Mouse (Mus musculus) stomach, embryonic 14.5 days (tissue): Measurements from ENCODE around the gene Amotl1. TPM values are rescaled to one million over a fixed set of nuclear protein-coding genes. Genes with fewer than 3 reads are reported as not detected.

ENCODE experiments used
- ATAC-seq: fragments of 200-750 bp; cut with Nextera tagmentation; 2 replicates; pipeline ENCODE4 v1.8.0; 2017; ENCODE audit warnings: low read depth, moderate TSS enrichment; ENCODE audit not compliant: insufficient number of reproducible peaks, insufficient read depth, low FRiP score
- H3K27ac ChIP-seq: fragments of 300-500 bp; sonication (generic); 2 replicates; pipeline ENCODE4 v1.5.1; 2014; ENCODE audit warnings: mild to moderate bottlenecking, low read length, moderate library complexity, mixed read lengths
- H3K27me3 ChIP-seq: fragments of 300-500 bp; sonication (generic); 2 replicates; pipeline ENCODE4 v1.6.1; 2014; ENCODE audit warnings: low read length, control low read depth, mixed read lengths; ENCODE audit not compliant: control insufficient read depth, insufficient read depth
- H3K36me3 ChIP-seq: fragments of 300-500 bp; sonication (generic); 2 replicates; pipeline ENCODE4 v1.6.1; 2014; ENCODE audit warnings: mild to moderate bottlenecking, control low read depth, low read length, moderate library complexity, mixed read lengths; ENCODE audit not compliant: control insufficient read depth, insufficient read depth
- H3K4me1 ChIP-seq: fragments of 300-500 bp; sonication (generic); 2 replicates; pipeline ENCODE4 v1.6.1; 2014; ENCODE audit warnings: low read length, control low read depth, mixed read lengths; ENCODE audit not compliant: control insufficient read depth, insufficient read depth
- H3K4me2 ChIP-seq: fragments of 300-500 bp; sonication (generic); replicated peaks from 2 replicates; pipeline ENCODE4 v1.6.1; 2014; ENCODE audit warnings: low read depth, low read length, control low read depth
- H3K4me3 ChIP-seq: fragments of 300-500 bp; sonication (generic); 2 replicates; pipeline ENCODE4 v1.5.1; 2014; ENCODE audit warnings: low read depth, low read length, control low read depth
- H3K9ac ChIP-seq: fragments of 300-500 bp; sonication (generic); replicated peaks from 2 replicates; pipeline ENCODE4 v1.6.1; 2014; ENCODE audit warnings: low read depth, mild to moderate bottlenecking, control low read depth, low read length, moderate library complexity, mixed read lengths
- H3K9me3 ChIP-seq: fragments of 300-500 bp; sonication (generic); 2 replicates; pipeline ENCODE4 v1.6.1; 2016; ENCODE audit warnings: low read depth, low read length, control low read depth; ENCODE audit not compliant: control insufficient read depth
- WGBS: fragments of 180-500 bp; shearing (Covaris S2); extraction: QIAGEN DNeasy Blood & Tissue Kit; methylation state at CpG from one replicate; pipeline ENCODE4 v1.1.7; 2014; 5-methylcytosine and 5-hydroxymethylcytosine counted together
- polyA plus RNA-seq: library from polyadenylated mRNA; unstranded; fragments of >200 nt; fragmentation: Nextera tagmentation; extraction: Ambion mirVana; gene quantifications from 2 replicates; pipeline ENCODE4 v1.2.1, GENCODE M21; 2014

The Amotl1 gene
- polyA plus RNA-seq, 1 experiment from 2014 or later, result 35.3 TPM

DNA sequence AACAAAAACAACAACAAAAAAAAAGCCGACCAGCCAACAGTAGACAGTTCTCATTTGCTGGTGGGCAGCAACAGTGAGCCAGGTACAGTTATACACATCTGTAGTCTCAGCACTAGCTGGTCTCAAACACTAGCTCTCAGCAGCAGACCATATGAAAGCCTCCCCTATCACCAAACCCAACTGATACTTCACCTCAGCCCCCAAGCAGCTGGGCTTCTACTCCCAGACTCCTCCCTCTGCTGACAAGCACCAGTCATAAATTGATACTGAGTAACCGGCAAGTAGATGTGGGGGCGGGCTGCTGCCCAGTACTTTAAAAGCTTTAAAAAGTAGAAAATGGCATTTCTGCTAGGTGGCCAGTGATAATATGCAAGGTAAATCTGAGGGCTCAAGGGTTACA, 22.0 kb downstream of the Amotl1 start:
- Histone ChIP-seq H3K9ac (no peak overlapping the region), H3K4me3 (no peak overlapping the region), H3K27ac (no peak overlapping the region), H3K27me3 (no peaks in the 10 kb centered on the region), H3K36me3 (no peaks in the 10 kb centered on the region), H3K9me3 (no peaks in the 10 kb centered on the region), H3K4me2 (no peak overlapping the region), H3K4me1 (peaks cover 8% of the 10 kb centered on the region; the same call in 1 of the 2 replicates)
- ATAC-seq, result no peak
- WGBS, result 34% methylated on average over 3 of the region's 3 CpGs

DNA sequence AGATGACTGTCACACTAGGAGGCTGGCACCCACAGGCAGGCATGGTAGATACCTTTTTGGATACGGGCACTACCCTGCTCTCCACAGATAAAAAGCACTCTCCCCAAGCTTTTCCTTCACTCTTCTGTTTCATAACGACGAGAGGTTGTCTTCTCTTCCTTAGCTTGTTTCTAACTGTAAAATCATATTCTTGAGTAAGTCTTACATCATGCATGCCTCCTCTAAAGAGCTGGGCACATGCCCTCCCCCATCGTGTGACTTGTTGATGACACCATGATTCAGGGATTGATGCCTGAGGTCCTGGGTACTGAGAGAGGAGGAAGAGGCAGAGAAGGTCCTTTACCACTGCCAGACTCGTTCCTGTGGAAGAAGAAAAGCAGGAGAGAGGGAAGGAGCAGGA, 24.7 kb downstream of the Amotl1 start:
- WGBS, result 80% methylated on average over 5 of the region's 5 CpGs
- no peaks in the 10 kb centered on the region for H3K36me3 ChIP-seq
- H3K27ac ChIP-seq, result no peak overlapping the region
- no peak overlapping the region for H3K4me3 ChIP-seq
- peaks cover 8% of the 10 kb centered on the region; the same call in 1 of the 2 replicates for H3K4me1 ChIP-seq
- no peak overlapping the region for H3K4me2 ChIP-seq
- ATAC-seq, result no peak
- no peaks in the 10 kb centered on the region for H3K9me3 ChIP-seq
- H3K9ac ChIP-seq, result no peak overlapping the region
- H3K27me3 ChIP-seq, result no peaks in the 10 kb centered on the region

- no peaks in the 10 kb centered on the region for H3K27me3 ChIP-seq
- WGBS, result 12% methylated on average over 31 of the region's 33 CpGs
- peak overlapping the region; percentile 84 for H3K4me2 ChIP-seq
- peak overlapping the region; percentile 89 for H3K4me3 ChIP-seq
- H3K4me1 ChIP-seq, result peaks cover 21% of the 10 kb centered on the region
- no peaks in the 10 kb centered on the region for H3K36me3 ChIP-seq
- H3K9ac ChIP-seq, result peak overlapping the region; percentile 91
- H3K27ac ChIP-seq, result peak overlapping the region; percentile 89
- no peaks in the 10 kb centered on the region for H3K9me3 ChIP-seq
- ATAC-seq, result peak; percentile 82
Measured at GRCm38 (mm10) chr9:14614931-14615880, 29.6 kb downstream of the Amotl1 start.

GRCm38 (mm10) chr9:14614205-14614930, 30.5 kb downstream of the Amotl1 start:
- peak overlapping the region; percentile 91 for H3K9ac ChIP-seq
- H3K4me1 ChIP-seq, result peaks cover 23% of the 10 kb centered on the region
- H3K4me2 ChIP-seq, result peak overlapping the region; percentile 84
- peak overlapping the region; percentile 89 for H3K4me3 ChIP-seq
- no peaks in the 10 kb centered on the region for H3K27me3 ChIP-seq
- peak overlapping the region; percentile 89 for H3K27ac ChIP-seq
- H3K9me3 ChIP-seq, result no peaks in the 10 kb centered on the region
- WGBS, result under 1% methylated on average over 50 of the region's 50 CpGs
- no peaks in the 10 kb centered on the region for H3K36me3 ChIP-seq
- peak; percentile 29 for ATAC-seq

GRCm38 (mm10) chr9:14613308-14614204, 31.3 kb downstream of the Amotl1 start:
- H3K36me3 ChIP-seq, result no peaks in the 10 kb centered on the region
- H3K4me3 ChIP-seq, result peak overlapping the region; percentile 89
- 4% methylated on average over 15 of the region's 15 CpGs for WGBS
- peak overlapping the region; percentile 89 for H3K27ac ChIP-seq
- ATAC-seq, result no peak
- no peaks in the 10 kb centered on the region for H3K27me3 ChIP-seq
- peak overlapping the region; percentile 84 for H3K4me2 ChIP-seq
- H3K9ac ChIP-seq, result peak overlapping the region; percentile 91
- peaks cover 25% of the 10 kb centered on the region for H3K4me1 ChIP-seq
- H3K9me3 ChIP-seq, result no peaks in the 10 kb centered on the region

GRCm38 (mm10) chr9:14612588-14612987, 32.3 kb downstream of the Amotl1 start:
- Histone ChIP-seq H3K27me3 (no peaks in the 10 kb centered on the region), H3K36me3 (no peaks in the 10 kb centered on the region), H3K4me1 (peaks cover 29% of the 10 kb centered on the region), H3K9ac (peak overlapping the region; percentile 26; the same call in 1 of the 2 replicates), H3K27ac (no peak overlapping the region; the same call in 1 of the 2 replicates), H3K4me3 (peak overlapping the region; percentile 89; the same call in 1 of the 2 replicates), H3K4me2 (peak overlapping the region; percentile 84), H3K9me3 (no peaks in the 10 kb centered on the region)
- no peak for ATAC-seq

GRCm38 (mm10) chr9:14608521-14608920, 36.3 kb downstream of the Amotl1 start:
- Histone ChIP-seq H3K9ac (no peak overlapping the region), H3K27ac (no peak overlapping the region), H3K9me3 (no peaks in the 10 kb centered on the region), H3K4me1 (peaks cover 29% of the 10 kb centered on the region), H3K4me2 (no peak overlapping the region), H3K27me3 (no peaks in the 10 kb centered on the region), H3K36me3 (no peaks in the 10 kb centered on the region; the same call in none of the 2 replicates), H3K4me3 (no peak overlapping the region)
- no peak for ATAC-seq
- WGBS, result 54% methylated on average over 5 of the region's 5 CpGs

GRCm38 (mm10) chr9:14607464-14607863, 37.4 kb downstream of the Amotl1 start:
- H3K9ac ChIP-seq, result no peak overlapping the region
- WGBS, result 53% methylated on average over 3 of the region's 3 CpGs
- H3K4me3 ChIP-seq, result no peak overlapping the region

More at GRCm38 (mm10) chr9:14607464-14607863, 37.4 kb downstream of the Amotl1 start:
- Histone ChIP-seq H3K4me2 (no peak overlapping the region), H3K4me1 (peaks cover 20% of the 10 kb centered on the region), H3K27me3 (no peaks in the 10 kb centered on the region), H3K36me3 (no peaks in the 10 kb centered on the region; the same call in none of the 2 replicates), H3K9me3 (no peaks in the 10 kb centered on the region), H3K27ac (no peak overlapping the region)
- no peak for ATAC-seq
